Mouse (Mus musculus) Patski (cell line): ENCODE measurements at regions not wholly inside any gene's neighbourhood (a gene's known extent, or its start where the extent isn't known, plus 50 kb on each side); places are given as distances from the start of the nearest gene placed in this dataset.

Source experiments
- ATAC-seq: fragments of 100-300 bp; one replicate; pipeline ENCODE4 v1.8.0; 2021
- CTCF ChIA-PET: fragments of 350-600 bp; sonication (Branson Sonifier 250); formaldehyde crosslinking; loops from one replicate; lab custom pipeline; 2022; ENCODE audit warnings: inconsistent platforms; lab: Charles Lee
- POLR2A ChIA-PET: fragments of 350-600 bp; sonication (Branson Sonifier 250); formaldehyde crosslinking; loops from one replicate; lab custom pipeline; 2022; ENCODE audit warnings: antibody characterized with exemption, inconsistent platforms; lab: Charles Lee
- DNase-seq: peaks from one replicate; pipeline ENCODE4 v3.0.0-alpha.2; 2011; ENCODE audit warnings: low read depth, low spot score
- H3K27me3 ChIP-seq: fragments of 371-371 bp; one replicate; pipeline ENCODE4 v1.5.1; 2021
- CTCF ChIP-seq: fragments of 100-300 bp; IDR thresholded peaks from one replicate; pipeline ENCODE4 v1.5.1; 2021
- in situ Hi-C: fragments of 300-500 bp; cut with MboI; formaldehyde crosslinking; loops from 3 replicates; pipeline ENCODE4 v1.11.1; 2018; ENCODE audit warnings: low pct_unique_long_range_greater_than_20kb, mixed read lengths

DNA sequence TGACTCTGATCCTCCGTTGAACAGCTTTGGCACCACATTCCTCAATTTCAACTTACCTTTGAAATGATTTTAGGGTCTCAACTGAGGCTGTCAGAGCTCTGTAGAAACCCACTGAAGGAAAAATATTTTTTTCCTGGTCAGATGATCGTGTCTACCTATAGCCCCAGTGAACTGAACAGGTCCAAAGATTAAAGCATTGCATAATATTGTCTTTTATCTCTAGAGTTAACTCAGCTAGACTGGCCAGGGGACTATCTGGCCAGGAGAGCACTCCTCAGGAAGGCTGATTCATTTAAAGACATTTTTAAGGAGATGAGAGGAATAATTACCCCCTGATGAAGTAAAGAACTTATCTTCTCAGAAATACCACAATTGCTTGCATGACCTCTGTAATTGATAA lies 942.1 kb downstream of the Adgrl2 start:
- ChIA-PET CTCF (interaction anchor here (0.7 to 1.8 kb wide), 3 partner anchors 10 to 45 kb away, joined by 3 to 4 read pairs (median 4); no protein-coding TSS in a partner anchor), POLR2A (interaction anchor here (0.7 kb wide), 2 partner anchors 114 to 408 kb away, joined by 4 read pairs; no protein-coding TSS in a partner anchor)
- in situ Hi-C loops, result no loop called here
- DNase-seq (no peak), ATAC-seq (no peak)
- no peaks in the 10 kb centered on the region for H3K27me3 ChIP-seq
- no peak for TF ChIP-seq CTCF

DNA sequence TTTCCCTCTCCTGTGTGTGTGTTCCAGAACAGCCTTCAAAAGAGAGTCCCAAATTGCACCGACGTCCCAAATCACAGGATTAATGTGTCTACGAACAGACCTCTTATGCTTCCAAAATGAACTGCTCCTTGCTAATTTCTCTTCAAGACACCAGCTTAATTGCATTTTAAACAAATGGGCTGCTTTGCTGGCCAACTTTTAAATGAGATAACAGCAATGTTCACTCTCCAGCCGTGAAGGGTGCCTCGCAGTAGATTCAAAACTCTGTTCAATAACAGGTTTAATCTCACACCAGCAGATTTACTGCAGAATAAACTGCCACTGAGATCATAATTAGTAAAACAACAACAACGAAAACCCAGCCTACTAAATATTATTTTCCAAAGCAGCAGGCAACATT lies 957.8 kb downstream of the Adgrl2 start:
- no peak for TF ChIP-seq CTCF
- ChIA-PET CTCF (interaction anchor here (1.1 kb wide), 1 partner anchor 25 kb away, joined by 3 read pairs; no protein-coding TSS in a partner anchor), POLR2A (interaction anchor here (0.7 kb wide), 1 partner anchor 1055 kb away, joined by 5 read pairs; no protein-coding TSS in a partner anchor)
- ATAC-seq (no peak), DNase-seq (no peak)
- H3K27me3 ChIP-seq, result no peaks in the 10 kb centered on the region
- in situ Hi-C loops, result no loop called here

- POLR2A ChIA-PET, result no interaction called here
- H3K27me3 ChIP-seq, result no peaks in the 10 kb centered on the region
- CTCF ChIA-PET, result no interaction called here
- ATAC-seq (no peak), DNase-seq (no peak)
- TF ChIP-seq CTCF, result no peak
- in situ Hi-C loops, result loop anchor here (10.0 kb wide), 2 partner anchors 811 to 979 kb away; no protein-coding TSS in a partner anchor
Observed at GRCm38 (mm10) chr3:148005831-148006230, 984.5 kb downstream of the Adgrl2 start.

GRCm38 (mm10) chr3:148004006-148004405 lies 986.3 kb downstream of the Adgrl2 start:
- CTCF ChIA-PET, result interaction anchor here (0.6 to 1.0 kb wide), 5 partner anchors 8 to 1064 kb away, joined by 3 to 4 read pairs (median 3); no protein-coding TSS in a partner anchor
- DNase-seq, result no peak
- TF ChIP-seq CTCF, result peak; percentile 82
- POLR2A ChIA-PET, result interaction anchor here (1.1 kb wide), 1 partner anchor 70 kb away, joined by 3 read pairs; no protein-coding TSS in a partner anchor
- in situ Hi-C loops, result loop anchor here (10.0 kb wide), 2 partner anchors 809 to 981 kb away; no protein-coding TSS in a partner anchor
- H3K27me3 ChIP-seq, result no peaks in the 10 kb centered on the region
- ATAC-seq, result peak; percentile 39

DNA sequence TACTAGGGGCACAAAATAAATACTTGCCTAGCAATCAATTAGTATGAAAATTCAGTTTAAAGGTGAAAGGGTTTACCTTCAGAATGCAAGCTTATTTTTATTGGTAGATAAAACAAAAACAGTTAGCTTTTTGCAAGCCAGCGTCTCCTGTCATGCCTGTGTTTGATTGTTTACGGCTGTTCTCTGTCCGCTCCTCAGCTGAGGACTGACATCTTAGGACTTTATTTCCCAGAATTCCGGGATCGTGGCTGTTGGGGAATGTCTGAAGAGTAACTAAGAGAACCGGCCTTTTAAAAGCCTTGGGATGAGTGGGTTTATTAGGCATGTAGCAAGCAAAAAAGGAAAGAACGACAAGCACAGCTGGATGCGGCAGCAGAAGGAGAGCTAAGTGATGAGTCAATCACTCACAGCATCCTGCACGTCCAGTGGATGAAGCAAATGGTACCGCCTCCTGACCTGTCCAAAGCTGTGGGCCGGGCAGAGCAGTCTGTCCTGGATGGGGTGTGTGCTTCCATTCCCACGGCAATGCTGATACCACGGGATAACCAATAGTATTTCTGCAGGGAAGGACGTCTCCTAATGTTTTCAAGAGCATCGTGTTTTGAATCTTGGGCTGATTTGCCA lies 990.9 kb downstream of the Adgrl2 start:
- ChIA-PET POLR2A (no interaction called here), CTCF (interaction anchor here (1.8 kb wide), 1 partner anchor 15 kb away, joined by 4 read pairs; no protein-coding TSS in a partner anchor)
- no peaks in the 10 kb centered on the region for H3K27me3 ChIP-seq
- no peak for DNase-seq
- ATAC-seq, result no peak
- in situ Hi-C loops, result no loop called here
- TF ChIP-seq CTCF, result no peak

- ATAC-seq (no peak), DNase-seq (no peak)
- H3K27me3 ChIP-seq, result peaks cover under 1% of the 10 kb centered on the region
- ChIA-PET CTCF (interaction anchor here (1.9 kb wide), 1 partner anchor 16 kb away, joined by 6 read pairs; no protein-coding TSS in a partner anchor), POLR2A (interaction anchor here (0.9 kb wide), 1 partner anchor 11 kb away, joined by 3 read pairs; no protein-coding TSS in a partner anchor)
- TF ChIP-seq CTCF, result no peak
- in situ Hi-C loops, result no loop called here
Observed at GRCm38 (mm10) chr3:147991738-147992137, 998.6 kb downstream of the Adgrl2 start.

DNA sequence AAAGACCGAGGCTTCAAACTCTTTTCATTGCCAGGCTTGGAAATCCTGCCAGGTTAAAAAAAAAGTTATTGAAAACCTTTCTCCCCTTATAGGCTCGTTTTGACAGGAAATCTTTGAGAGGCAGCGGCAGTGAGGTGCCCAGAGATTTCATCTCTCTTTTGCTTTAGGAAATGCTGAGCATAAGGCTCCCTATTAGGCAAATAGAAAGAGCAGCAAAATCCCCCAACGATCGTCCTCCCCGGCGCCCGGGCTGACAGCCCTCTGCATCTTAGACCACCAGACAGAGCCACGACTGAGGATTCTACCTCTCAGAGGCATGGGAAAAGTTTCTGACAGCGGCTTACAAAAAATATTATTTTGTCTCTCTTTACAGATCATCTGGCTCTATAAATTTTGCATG lies 999.5 kb downstream of the Adgrl2 start:
- ATAC-seq, result no peak
- TF ChIP-seq CTCF, result no peak
- peaks cover 4% of the 10 kb centered on the region for H3K27me3 ChIP-seq
- POLR2A ChIA-PET, result interaction anchor here (0.9 kb wide), 1 partner anchor 10 kb away, joined by 3 read pairs; no protein-coding TSS in a partner anchor
- CTCF ChIA-PET, result interaction anchor here (1.9 kb wide), 1 partner anchor 15 kb away, joined by 6 read pairs; no protein-coding TSS in a partner anchor
- DNase-seq, result no peak
- in situ Hi-C loops, result no loop called here

GRCm38 (mm10) chr3:147982831-147983230 lies 1007.5 kb downstream of the Adgrl2 start:
- ChIA-PET POLR2A (no interaction called here), CTCF (no interaction called here)
- in situ Hi-C loops, result no loop called here
- ATAC-seq, result no peak
- no peak for DNase-seq
- H3K27me3 ChIP-seq, result peaks cover 4% of the 10 kb centered on the region
- TF ChIP-seq CTCF, result no peak

- DNase-seq, result no peak
Observed at GRCm38 (mm10) chr3:147981621-147982020, 1008.7 kb downstream of the Adgrl2 start.

GRCm38 (mm10) chr3:147976579-147976978 lies 1013.8 kb downstream of the Adgrl2 start:
- ATAC-seq (no peak), DNase-seq (no peak)
- no peak for TF ChIP-seq CTCF
- CTCF ChIA-PET, result interaction anchor here (1.5 to 2.2 kb wide), 2 partner anchors 9 to 14 kb away, joined by 4 to 6 read pairs; no protein-coding TSS in a partner anchor
- POLR2A ChIA-PET, result no interaction called here
- H3K27me3 ChIP-seq, result no peaks in the 10 kb centered on the region
- in situ Hi-C loops, result no loop called here

More at GRCm38 (mm10) chr3:147981621-147982020, 1008.7 kb downstream of the Adgrl2 start:
- ChIA-PET CTCF (interaction anchor here (1.7 to 2.5 kb wide), 2 partner anchors 10 to 15 kb away, joined by 6 read pairs; no protein-coding TSS in a partner anchor), POLR2A (no interaction called here)
- no peak for ATAC-seq
- in situ Hi-C loops, result no loop called here
- peaks cover 2% of the 10 kb centered on the region for H3K27me3 ChIP-seq
- no peak for TF ChIP-seq CTCF
